Mouse (Mus musculus): ENCODE results near the gene Olfr1257. TPM values are rescaled to one million over a fixed set of nuclear protein-coding genes. Genes with fewer than 3 reads are reported as not detected.
"Not testable (repeated sequence)": the region's sequence is repeated elsewhere in the genome, so short reads cannot be mapped to it uniquely, and the experiment has no call there.

Olfr1257 gene
- not detected in 2 replicates for polyA plus RNA-seq (2012; rRNA removed)

GRCm38 (mm10) chr2:89878137-89878536 is at the start of gene Olfr1257:
Olfr1257 (plus strand) TSS chr2:89878437.
- WGBS = 86% methylated on average over 1 of the region's 1 CpGs
- no peaks in the 10 kb centered on the region for H3K4me1 ChIP-seq (ENCODE audit: control insufficient read depth, insufficient read depth, insufficient read length, low read length)
- H3K27ac ChIP-seq (ENCODE audit: insufficient read depth, low read depth, low read length) = no peak within 1 kb of the TSS
- H3K36me3 ChIP-seq (ENCODE audit: control insufficient read depth, insufficient read depth, low read length) = no peaks in the 10 kb centered on the region
- H3K4me3 ChIP-seq (ENCODE audit: low read depth, low read length) = no peak within 1 kb of the TSS
- H3K27me3 ChIP-seq (ENCODE audit: control insufficient read depth, insufficient read depth, low read length) = no peaks in the 10 kb centered on the region
- TF ChIP-seq POLR2A (IDR thresholded peaks at IDR 0.05; ENCODE audit: low read depth, low read length) (no peak), CTCF (IDR thresholded peaks at IDR 0.05; ENCODE audit: extremely low read depth, insufficient read length, insufficient replicate concordance, low read depth, low read length) (no peak)

- TF ChIP-seq POLR2A (IDR thresholded peaks at IDR 0.05; ENCODE audit: low read depth, low read length) = no peak
- TF ChIP-seq CTCF (IDR thresholded peaks at IDR 0.05; ENCODE audit: extremely low read depth, insufficient read length, insufficient replicate concordance, low read depth, low read length) = no peak
- 57% methylated on average over 2 of the region's 2 CpGs for WGBS
Measured at GRCm38 (mm10) chr2:89841455-89841854, 36.8 kb upstream of the Olfr1257 start, which contains the start of gene Olfr1256. Olfr1256 (minus strand) TSS chr2:89841555.

GRCm38 (mm10) chr2:89848105-89848504 is 30.1 kb upstream of the Olfr1257 start, which contains the start of gene Olfr48:
Olfr48 (minus strand) TSS chr2:89848205.
- TF ChIP-seq POLR2A (IDR thresholded peaks at IDR 0.05; ENCODE audit: low read depth, low read length) = no peak
- TF ChIP-seq CTCF (IDR thresholded peaks at IDR 0.05; ENCODE audit: extremely low read depth, insufficient read length, insufficient replicate concordance, low read depth, low read length) = no peak
- H3K27me3 ChIP-seq (ENCODE audit: control insufficient read depth, insufficient read depth, low read length) = no peaks in the 10 kb centered on the region
- H3K4me3 ChIP-seq (ENCODE audit: low read depth, low read length) = no peak within 1 kb of the TSS
- H3K4me1 ChIP-seq (ENCODE audit: control insufficient read depth, insufficient read depth, insufficient read length, low read length) = no peaks in the 10 kb centered on the region
- no peak within 1 kb of the TSS for H3K27ac ChIP-seq (ENCODE audit: insufficient read depth, low read depth, low read length)
- WGBS = 83% methylated on average over 5 of the region's 5 CpGs
- no peaks in the 10 kb centered on the region for H3K36me3 ChIP-seq (ENCODE audit: control insufficient read depth, insufficient read depth, low read length)

More at GRCm38 (mm10) chr2:89841455-89841854, 36.8 kb upstream of the Olfr1257 start, which contains the start of gene Olfr1256:
- no peak within 1 kb of the TSS for H3K4me3 ChIP-seq (ENCODE audit: low read depth, low read length)
- no peaks in the 10 kb centered on the region for H3K27me3 ChIP-seq (ENCODE audit: control insufficient read depth, insufficient read depth, low read length)
- no peak within 1 kb of the TSS for H3K27ac ChIP-seq (ENCODE audit: insufficient read depth, low read depth, low read length)
- H3K36me3 ChIP-seq (ENCODE audit: control insufficient read depth, insufficient read depth, low read length) = no peaks in the 10 kb centered on the region
- H3K4me1 ChIP-seq (ENCODE audit: control insufficient read depth, insufficient read depth, insufficient read length, low read length) = no peaks in the 10 kb centered on the region

GRCm38 (mm10) chr2:89849230-89849629 is 29.0 kb upstream of the Olfr1257 start:
- Histone ChIP-seq H3K36me3 (ENCODE audit: control insufficient read depth, insufficient read depth, low read length) (no peaks in the 10 kb centered on the region), H3K4me1 (ENCODE audit: control insufficient read depth, insufficient read depth, insufficient read length, low read length) (no peaks in the 10 kb centered on the region), H3K27ac (ENCODE audit: insufficient read depth, low read depth, low read length) (no peak overlapping the region), H3K27me3 (ENCODE audit: control insufficient read depth, insufficient read depth, low read length) (no peaks in the 10 kb centered on the region), H3K4me3 (ENCODE audit: low read depth, low read length) (no peak overlapping the region)
- 83% methylated on average over 1 of the region's 1 CpGs for WGBS
- TF ChIP-seq CTCF (IDR thresholded peaks at IDR 0.05; ENCODE audit: extremely low read depth, insufficient read length, insufficient replicate concordance, low read depth, low read length) (no peak), POLR2A (IDR thresholded peaks at IDR 0.05; ENCODE audit: low read depth, low read length) (no peak)

- not testable (repeated sequence) for H3K4me3 ChIP-seq (ENCODE audit: low read depth, low read length); H3K27ac ChIP-seq (ENCODE audit: insufficient read depth, low read depth, low read length); H3K36me3 ChIP-seq (ENCODE audit: control insufficient read depth, insufficient read depth, low read length); H3K27me3 ChIP-seq (ENCODE audit: control insufficient read depth, insufficient read depth, low read length); H3K4me1 ChIP-seq (ENCODE audit: control insufficient read depth, insufficient read depth, insufficient read length, low read length)
- WGBS = 88% methylated on average over 9 of the region's 9 CpGs
Measured at GRCm38 (mm10) chr2:89912616-89913015, 34.4 kb downstream of the Olfr1257 start.

GRCm38 (mm10) chr2:89927009-89927408 is 48.8 kb downstream of the Olfr1257 start, which contains the start of gene Olfr1258:
Olfr1258 (plus strand) TSS chr2:89927309.
- H3K27me3 ChIP-seq (ENCODE audit: control insufficient read depth, insufficient read depth, low read length) = no peaks in the 10 kb centered on the region
- H3K4me1 ChIP-seq (ENCODE audit: control insufficient read depth, insufficient read depth, insufficient read length, low read length) = no peaks in the 10 kb centered on the region
- H3K36me3 ChIP-seq (ENCODE audit: control insufficient read depth, insufficient read depth, low read length) = no peaks in the 10 kb centered on the region
- H3K27ac ChIP-seq (ENCODE audit: insufficient read depth, low read depth, low read length) = no peak within 1 kb of the TSS
- no peak for TF ChIP-seq CTCF (IDR thresholded peaks at IDR 0.05; ENCODE audit: extremely low read depth, insufficient read length, insufficient replicate concordance, low read depth, low read length)
- TF ChIP-seq POLR2A (IDR thresholded peaks at IDR 0.05; ENCODE audit: low read depth, low read length) = no peak
- no peak within 1 kb of the TSS for H3K4me3 ChIP-seq (ENCODE audit: low read depth, low read length)

Other genes starting within 250 kb of the Olfr1257 start
- not detected in 2 replicates for gene Olfr1249, start 243.5 kb upstream of the Olfr1257 start, polyA plus RNA-seq (2012; rRNA removed)
- gene Olfr1250, start 217.0 kb upstream of the Olfr1257 start, polyA plus RNA-seq (2012; rRNA removed) = not detected in 2 replicates
- not detected in 2 replicates for gene Olfr1251, start 206.5 kb upstream of the Olfr1257 start, polyA plus RNA-seq (2012; rRNA removed)
- not detected in 2 replicates for gene Olfr1252, start 153.4 kb upstream of the Olfr1257 start, polyA plus RNA-seq (2012; rRNA removed)
- gene Olfr1253, start 121.3 kb upstream of the Olfr1257 start, polyA plus RNA-seq (2012; rRNA removed) = not detected in 2 replicates
- gene Olfr1254, start 84.8 kb upstream of the Olfr1257 start, polyA plus RNA-seq (2012; rRNA removed) = not detected in 2 replicates
- gene Olfr1255, start 66.4 kb upstream of the Olfr1257 start, polyA plus RNA-seq (2012; rRNA removed) = not detected in 2 replicates
- not detected in 2 replicates for gene Olfr1256, start 36.9 kb upstream of the Olfr1257 start, polyA plus RNA-seq (2012; rRNA removed)
- gene Olfr48, start 30.2 kb upstream of the Olfr1257 start, polyA plus RNA-seq (2012; rRNA removed) = not detected in 2 replicates
- not detected in 2 replicates for gene Olfr1258, start 48.9 kb downstream of the Olfr1257 start, polyA plus RNA-seq (2012; rRNA removed)
- gene Olfr1259, start 70.2 kb downstream of the Olfr1257 start, polyA plus RNA-seq (2012; rRNA removed) = 0.18 TPM in 1 of 2 replicates, not detected in the other
- gene Olfr1260, start 95.9 kb downstream of the Olfr1257 start, polyA plus RNA-seq (2012; rRNA removed) = not detected in 2 replicates
- gene Olfr1261, start 112.8 kb downstream of the Olfr1257 start, polyA plus RNA-seq (2012; rRNA removed) = not detected in 2 replicates
- gene Olfr1262, start 121.7 kb downstream of the Olfr1257 start, polyA plus RNA-seq (2012; rRNA removed) = not detected in 2 replicates
- gene Olfr1263, start 133.7 kb downstream of the Olfr1257 start, polyA plus RNA-seq (2012; rRNA removed) = not detected in 2 replicates
- not detected in 2 replicates for gene Olfr1264, start 147.1 kb downstream of the Olfr1257 start, polyA plus RNA-seq (2012; rRNA removed)
- gene Olfr1265, start 156.9 kb downstream of the Olfr1257 start, polyA plus RNA-seq (2012; rRNA removed) = not detected in 2 replicates
- gene Olfr140, start 185.2 kb downstream of the Olfr1257 start, polyA plus RNA-seq (2012; rRNA removed) = not detected in 2 replicates
- gene Olfr1269, start 243.0 kb downstream of the Olfr1257 start, polyA plus RNA-seq (2012; rRNA removed) = not detected in 2 replicates